Mouse (Mus musculus): Measurements from ENCODE around the gene Rilpl1.

- TF ChIP-seq POLR2A (IDR thresholded peaks at IDR 0.05; ENCODE audit: control insufficient read depth, extremely low read depth, insufficient read depth, low read length, poor library complexity) (no peak), CTCF (IDR thresholded peaks at IDR 0.05; ENCODE audit: borderline replicate concordance, control insufficient read depth, extremely low read depth, insufficient read depth, low read length, poor library complexity) (no peak)
Observed at GRCm38 (mm10) chr5:124529697-124530096, 1.5 kb downstream of the Rilpl1 start.

Data from thymus, adult 2 months (tissue).